Mouse (Mus musculus): Measurements from ENCODE around the gene Nln.

The Nln gene

DNA sequence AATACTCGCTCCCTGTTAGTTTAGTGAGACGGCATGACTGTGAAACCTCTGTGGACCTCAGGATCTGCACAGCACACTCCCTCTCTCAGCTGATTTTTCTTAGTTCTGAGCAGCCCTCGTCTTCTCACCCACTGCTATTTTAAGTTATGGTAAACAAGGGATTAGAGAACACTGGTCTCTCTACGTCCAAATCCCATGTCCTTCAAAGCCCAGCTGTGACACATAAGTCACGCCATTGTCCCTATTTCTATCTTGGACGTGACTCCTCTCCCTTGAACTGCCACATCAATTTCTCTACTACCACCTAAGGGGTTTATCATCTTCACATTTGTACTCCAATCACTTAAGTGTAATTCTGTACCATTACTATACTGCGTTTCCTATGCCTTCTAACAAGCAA is 13.5 kb downstream of the Nln start:
- DNase-seq (ENCODE audit: low spot score) = no peak

DNA sequence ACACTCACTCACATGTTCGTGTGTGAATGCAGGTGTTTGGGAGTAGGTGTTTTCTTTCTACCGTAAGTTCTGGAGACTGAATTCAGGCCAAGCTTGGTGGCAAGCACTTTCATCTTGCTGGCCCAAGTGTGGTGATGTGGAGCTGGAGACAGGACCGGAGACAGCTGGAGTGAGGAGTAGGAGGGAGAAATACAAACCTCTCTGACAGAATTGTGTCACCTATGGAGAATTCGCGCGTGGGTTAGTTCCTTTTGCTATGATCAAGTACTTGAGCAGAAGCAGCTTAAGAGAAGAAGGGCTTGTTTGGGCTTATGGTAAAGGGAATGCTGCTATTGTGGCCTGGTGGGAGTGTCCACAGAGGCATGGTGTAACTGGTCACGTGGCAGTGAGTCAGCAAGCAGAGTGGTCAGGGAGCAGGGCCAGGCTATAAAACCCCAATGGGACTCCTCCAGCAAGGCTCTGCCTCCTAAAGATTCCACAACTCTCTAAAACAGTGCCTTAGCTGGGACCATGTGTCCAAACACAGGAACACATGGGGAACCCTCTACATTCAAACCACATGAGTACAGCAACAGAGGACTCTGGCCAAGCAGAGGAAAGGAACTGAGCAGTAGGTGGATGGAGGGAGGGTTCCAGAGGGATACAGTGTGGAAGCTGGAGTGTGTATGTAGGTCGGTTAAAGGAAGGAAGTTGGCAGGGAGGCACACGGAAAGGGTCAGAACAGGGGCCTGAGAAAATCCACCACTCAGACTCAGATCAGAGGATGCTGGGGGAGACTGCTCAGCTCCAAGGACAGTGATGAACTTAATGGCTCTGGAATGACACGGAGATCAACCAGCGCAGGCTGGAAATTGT is 14.7 kb downstream of the Nln start:
- DNase-seq (ENCODE audit: low spot score) = no peak

DNA sequence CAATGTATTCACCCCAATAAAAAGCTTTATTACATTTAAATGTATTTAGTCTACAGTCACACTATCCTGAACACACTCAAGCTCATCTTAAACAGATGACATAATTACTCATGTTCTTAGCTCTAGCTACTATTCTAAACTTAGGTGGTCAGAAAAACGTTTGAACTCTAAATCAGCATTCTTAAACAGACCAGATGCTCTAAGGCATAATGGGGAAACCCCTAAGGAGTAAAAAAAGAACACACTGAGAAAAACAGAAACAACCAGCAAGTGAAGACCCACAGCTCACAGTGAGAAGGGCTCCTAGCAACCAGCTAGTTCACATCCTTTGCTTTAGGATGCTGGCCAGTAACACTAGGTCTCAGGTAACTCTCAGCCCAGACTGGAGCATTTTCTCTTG is 17.7 kb downstream of the Nln start:
- no peak for DNase-seq (ENCODE audit: low spot score)

DNA sequence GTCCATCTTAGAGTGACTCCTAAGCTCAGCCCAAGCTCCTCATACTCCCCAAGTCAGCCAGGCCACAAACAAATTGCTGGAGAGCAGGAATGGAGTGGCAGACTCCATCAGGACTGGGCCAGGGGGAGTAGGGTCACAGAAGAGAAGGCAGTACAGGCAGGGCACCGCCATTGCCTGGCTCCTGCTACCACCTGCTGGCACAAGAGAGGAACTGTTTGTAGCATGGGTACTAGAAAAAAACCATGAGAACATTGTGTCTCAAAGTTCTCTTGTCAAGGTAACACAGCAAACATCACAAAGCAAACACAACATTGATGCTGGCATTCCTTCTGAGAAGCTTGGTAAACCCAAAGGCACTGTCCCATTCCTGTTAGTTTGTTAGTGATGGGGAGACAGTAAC is 20.0 kb downstream of the Nln start:
- peak; percentile 10 for DNase-seq (ENCODE audit: low spot score)

DNA sequence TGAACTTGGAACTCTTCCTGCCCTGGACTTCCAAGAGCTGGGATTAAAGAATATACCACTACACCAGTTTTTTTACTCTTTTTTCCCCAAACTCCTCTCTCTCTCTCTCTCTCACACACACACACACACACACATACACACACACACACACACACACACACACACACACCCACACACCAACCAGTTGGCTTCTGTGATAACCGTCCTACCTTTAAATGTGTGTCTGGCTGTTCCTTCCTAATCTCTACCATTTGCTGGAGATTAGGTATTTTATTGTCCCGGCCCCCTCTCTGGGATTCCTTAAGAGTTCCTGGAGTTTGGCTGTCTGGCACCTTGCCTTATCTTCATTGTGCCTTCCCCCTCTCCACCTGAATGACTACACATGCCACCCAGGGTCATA is 24.8 kb downstream of the Nln start:
- no peak for DNase-seq (ENCODE audit: low spot score)

DNA sequence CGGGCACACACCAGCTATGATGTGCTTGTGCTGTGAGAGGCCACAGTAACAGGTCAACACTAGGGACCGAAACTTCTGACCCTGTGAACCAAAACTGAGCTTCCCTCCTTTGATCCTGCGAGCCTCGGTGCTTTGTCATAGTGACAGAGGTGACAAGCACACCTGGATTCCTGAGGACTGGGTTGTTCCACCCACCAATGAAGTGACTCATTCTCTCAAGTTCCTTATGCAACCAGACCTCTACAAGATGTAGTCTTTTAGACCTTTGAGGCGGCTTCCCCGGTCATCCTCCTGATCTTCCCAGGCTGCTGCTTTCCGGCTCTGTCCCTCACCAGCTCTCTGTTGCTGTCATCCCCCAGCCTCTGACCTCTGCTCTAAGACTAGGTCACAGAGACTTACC is 26.9 kb downstream of the Nln start:
- no peak for DNase-seq (ENCODE audit: low spot score)

DNA sequence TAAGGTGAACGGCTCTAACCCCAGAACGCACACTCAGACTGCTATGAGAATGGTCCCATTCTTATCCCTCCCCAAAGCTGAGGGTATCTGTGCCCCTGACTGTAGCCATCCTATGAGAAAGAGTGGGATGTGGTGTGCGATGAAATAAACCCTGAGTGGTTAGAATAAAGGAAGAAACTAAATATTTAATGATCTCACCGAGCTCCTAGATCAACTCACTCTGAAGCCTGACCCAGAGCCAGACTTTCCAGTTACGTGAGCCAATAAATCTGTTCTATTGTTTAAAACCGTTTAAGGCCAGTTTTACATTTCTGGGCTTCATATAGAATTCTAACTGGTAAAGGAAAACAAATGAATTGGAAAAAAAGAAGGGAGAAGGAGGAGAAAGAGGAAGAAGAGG is 32.4 kb downstream of the Nln start:
- DNase-seq (ENCODE audit: low spot score) = no peak

DNA sequence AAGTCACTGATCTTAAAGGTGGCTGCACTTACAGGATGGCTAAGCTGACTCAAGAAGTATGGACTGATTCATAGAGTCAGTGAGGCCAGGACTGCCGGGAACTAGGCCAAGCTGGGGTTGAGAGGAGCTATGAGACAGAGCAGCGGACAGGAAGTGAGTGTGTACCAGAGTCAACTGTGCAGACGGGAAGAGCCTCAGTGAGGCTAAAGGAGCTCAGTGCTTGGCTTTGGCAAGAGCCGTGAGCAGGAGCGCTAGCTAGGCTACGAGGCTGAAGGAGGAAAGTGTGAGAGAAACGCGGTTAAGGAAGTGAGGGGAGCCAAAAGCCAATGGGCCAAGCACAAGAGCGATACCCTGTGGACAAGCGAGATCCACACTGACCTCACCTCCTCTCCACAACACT is 34.7 kb downstream of the Nln start:
- DNase-seq (ENCODE audit: low spot score) = no peak

DNA sequence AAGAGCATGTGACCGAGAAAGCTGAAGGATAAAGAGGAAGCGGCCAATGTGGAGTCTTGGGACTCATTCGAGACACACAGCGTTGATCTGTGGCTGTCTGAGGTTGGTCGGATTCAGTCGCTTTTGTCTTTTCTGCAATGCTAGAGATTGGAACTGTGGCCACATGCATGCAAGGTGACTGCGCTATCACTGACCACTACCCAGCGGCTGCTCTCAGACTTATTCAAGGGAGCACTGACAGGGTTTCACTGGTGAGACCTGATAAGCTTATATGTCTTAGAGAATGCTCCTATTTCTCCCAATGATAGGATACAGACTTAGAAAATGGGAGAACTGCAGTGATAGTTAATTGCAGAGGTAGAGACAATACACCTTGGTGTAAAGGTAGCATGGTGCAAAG is 35.2 kb downstream of the Nln start:
- no peak for DNase-seq (ENCODE audit: low spot score)

DNA sequence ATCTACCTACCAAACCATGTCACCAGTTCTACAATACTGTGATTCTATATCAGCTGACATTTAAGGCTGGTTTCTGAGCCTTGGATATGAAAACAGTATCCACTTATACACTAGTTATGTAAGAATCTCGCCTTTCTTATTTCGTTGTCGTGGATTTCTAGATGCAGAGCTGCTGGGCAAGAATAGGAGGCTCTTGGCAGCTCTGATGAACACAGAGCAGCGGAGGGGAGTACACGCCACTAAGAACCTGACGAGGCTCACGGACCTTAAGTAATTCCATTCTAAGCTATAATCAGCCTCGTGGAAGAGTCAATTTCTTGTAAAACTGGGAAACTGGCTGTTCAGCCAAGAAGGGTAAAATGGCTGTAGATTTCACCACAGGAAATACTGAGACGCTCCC is 37.1 kb downstream of the Nln start:
- DNase-seq (ENCODE audit: low spot score) = no peak

DNA sequence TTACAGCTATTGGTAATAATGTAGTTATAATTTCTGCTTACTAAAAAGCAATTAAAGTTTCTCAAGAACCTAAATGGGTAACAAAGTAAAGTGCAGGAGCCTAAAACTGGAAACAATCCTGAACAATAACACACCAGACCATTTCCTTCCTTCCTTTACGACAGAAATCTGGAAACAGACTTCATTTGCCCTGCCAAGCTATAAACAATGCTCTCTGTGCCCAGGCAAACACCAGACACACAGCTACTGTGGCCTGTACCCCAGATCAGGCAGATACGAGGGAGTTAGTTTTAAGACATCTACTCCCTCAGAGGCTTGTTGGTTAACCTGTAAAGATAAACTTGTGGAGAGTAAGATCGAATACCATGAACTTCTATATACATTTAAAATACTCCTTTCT is 38.7 kb downstream of the Nln start:
- DNase-seq (ENCODE audit: low spot score) = no peak

DNA sequence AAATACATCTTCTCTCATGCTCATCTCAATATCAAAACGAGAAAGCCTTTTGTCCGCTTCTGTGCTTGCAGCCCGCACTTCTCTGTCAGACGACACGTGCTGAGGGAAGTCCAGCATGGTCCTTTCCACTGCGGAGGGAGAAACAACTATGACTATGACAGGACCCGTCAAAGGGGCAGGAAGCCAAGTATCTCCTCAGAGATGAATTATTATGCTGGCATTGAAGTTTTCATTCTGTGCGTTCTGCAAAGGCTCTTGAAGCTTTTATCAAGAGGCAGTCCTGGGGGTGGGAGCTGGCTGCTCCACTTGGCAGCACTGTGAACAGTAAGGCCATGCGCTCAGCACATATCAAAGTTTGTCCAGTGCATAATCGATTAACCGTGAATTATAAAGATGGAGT is 40.2 kb downstream of the Nln start:
- no peak for DNase-seq (ENCODE audit: low spot score)

DNA sequence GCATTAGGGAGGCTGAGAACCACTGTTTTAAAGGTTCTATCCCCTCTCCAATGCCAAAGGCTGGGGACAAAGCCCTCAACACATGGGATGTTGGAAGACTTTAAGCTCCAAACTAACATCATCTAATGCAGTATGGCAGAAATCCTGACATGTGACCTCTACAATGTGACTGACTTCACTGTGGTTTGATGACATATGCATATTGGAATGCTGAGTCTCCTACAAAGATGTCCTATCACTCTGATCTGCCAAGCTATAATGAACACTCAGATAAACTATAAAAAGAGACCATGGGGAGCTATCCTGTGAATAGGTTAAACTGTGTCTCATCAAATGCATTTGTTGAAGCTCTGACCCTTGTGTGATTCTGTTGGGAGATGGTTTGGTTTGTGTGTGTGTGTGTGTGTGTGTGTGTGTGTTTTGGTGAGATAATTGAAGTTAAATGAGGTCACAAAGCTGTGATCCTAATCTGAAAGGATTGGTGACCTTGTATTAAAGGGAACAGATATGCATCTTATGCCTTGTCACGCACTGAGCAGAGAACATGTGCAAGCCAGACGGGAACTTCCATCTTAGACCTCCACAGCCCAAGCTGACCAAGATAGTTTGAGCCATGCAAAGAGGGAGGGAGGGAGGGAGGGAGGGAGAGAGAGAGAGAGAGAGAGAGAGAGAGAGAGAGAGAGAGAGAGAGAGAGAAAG is 43.6 kb downstream of the Nln start:
- no peak for DNase-seq (ENCODE audit: low spot score)

DNA sequence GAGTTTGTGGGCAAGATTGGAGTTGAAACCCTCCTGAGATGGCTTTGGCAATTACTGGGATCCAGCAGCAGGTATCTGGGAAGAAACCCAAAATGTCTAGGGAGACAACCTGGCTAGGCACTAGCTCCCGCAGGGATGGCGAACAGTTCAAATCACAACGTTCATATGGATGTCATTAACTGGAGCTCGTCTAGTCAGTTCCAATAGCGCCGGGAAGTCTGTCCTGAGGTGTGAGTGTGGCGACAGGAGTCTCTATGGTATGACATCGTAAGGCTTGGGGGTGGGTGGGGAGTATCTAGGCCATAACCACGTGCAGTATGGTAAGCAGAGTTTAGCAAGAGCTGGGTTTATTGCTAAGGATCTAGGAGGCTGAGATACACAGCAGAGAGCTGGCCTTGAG is 46.4 kb downstream of the Nln start:
- no peak for DNase-seq (ENCODE audit: low spot score)

DNA sequence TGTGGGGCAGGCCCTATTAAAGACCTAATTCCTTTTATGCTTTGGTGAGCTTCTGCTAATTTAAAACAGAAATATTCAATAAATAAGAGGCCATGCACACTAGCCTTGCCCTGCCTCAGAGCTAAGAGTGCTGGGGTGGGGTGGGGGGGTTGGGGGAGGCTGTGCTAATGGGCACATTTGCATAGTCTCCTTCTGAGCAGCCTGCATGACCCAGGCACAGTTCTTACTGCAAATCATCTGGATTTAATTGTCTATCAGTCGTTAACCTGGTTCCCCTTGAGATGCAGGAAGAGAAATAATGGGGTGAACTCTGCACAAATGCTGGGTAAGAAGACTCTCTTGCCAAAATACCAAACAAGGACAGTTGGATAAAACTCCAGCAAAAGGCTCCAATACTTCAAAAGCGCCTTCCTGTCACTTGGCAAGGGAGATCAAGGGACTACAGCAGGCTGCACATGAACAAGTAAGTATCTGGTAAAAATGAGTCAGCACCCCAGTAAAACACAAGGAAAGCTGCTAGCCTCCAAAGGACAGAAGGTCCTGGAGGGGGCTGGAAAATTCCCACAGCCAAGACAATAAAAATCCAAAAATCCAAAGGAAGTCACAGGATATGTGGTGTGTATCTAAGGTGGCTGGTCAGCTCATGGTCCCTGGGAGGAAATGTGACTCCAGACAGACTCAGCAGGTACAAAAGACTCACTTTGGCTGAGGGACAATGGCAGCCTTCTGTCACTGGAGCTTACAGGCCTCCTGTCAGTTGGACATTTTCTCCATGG is 47.3 kb downstream of the Nln start:
- no peak for DNase-seq (ENCODE audit: low spot score)

DNA sequence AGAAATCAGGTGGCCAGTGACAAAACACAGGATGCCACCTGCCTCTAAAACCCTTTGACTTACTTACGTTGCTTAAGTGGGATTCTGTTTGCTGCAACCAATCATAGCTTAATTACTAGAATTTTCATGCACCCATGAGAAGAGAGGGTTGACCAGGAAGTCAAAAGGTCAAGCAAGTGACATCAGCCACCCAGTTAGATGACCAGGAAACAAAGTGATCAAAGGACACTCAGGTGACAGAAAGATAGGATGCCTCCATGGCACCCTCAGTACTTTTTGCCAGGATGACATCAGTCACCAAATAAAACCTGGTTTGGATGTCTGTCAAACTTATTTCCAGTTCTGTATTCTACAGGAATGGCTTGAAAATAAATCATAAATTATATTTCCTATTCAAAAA is 49.2 kb downstream of the Nln start:
- DNase-seq (ENCODE audit: low spot score) = no peak

DNA sequence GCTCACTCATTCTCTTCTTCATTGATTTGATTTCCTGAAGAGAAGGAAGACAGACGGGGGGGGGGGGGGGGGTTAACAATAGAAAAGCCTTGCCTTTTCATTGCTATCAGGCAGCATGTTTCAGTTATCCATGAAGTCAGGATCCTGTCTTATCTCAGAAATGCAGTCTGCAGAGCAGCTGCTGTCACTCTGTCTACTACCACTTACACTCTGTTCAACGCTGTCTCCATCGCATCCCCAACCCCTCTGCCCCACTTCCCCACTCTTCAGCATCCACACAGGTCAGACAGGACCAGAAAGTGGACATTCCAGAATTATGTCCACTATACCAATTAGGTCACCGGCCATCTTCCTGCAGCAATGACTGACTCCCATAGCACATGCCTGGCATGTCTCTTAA is 49.9 kb downstream of the Nln start:
- DNase-seq (ENCODE audit: low spot score) = no peak

DNA sequence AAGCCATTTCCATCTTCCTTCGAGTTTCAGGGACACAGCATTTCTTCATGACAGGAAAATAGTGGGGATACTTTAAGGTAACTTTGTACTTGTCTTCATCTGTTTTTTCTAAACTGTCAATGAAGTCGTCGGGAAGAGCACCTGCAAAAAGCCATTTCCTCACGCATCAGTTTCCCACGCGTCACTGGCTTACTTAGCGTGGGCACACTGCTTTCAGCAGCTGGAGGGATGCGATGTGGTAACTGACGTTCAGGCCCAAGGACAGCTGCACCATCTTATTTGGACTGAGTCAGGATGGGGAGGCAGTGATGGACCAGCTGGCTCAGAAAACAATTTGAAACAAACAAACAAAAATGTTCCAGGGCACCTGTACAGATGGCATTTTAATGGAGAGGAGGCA is 50.7 kb downstream of the Nln start:
- no peak for DNase-seq (ENCODE audit: low spot score)

DNA sequence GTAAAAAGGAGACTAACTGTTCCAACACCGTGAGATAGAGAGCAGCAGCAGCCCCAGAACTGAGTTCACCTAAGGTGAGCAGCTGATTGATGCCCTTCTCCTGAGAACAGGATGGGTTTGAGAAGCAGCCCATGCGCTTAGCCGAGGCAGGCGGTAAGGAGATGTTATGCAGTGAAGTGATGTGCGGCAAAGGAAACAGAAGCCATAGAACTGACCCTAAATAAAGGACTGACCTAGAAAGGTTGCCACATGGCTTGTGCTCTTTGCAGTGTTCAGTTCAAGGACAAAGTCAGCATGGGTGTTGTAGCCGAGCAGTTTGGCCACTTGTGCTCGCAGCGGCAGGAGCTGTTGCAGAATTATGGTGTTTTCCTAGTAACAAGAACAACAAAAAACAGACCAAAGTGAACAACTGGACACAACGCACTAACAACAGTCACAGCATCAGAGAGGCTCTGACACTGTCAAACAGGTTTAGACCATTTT is 57.1 kb downstream of the Nln start:
- no peak for DNase-seq (ENCODE audit: low spot score)

DNA sequence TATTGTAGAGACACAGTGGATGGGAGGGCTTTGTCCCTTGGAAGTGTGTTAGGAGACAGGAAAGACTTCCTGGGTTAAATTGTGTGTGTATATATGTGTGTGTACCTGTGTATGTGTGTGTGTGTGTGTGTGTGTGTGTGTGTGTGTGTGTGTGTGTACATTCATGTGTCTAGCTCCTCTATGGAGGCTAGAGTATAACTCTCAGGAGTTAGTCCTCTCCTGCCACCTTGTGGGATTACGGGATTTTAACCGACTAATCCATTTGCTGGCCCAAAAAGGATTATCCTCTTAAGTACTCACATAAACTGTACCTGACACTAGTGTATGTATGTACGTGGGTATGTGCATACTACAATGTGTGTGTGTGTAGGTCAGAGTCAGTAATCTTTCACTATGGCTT is 60.6 kb downstream of the Nln start:
- no peak for DNase-seq (ENCODE audit: low spot score)

DNA sequence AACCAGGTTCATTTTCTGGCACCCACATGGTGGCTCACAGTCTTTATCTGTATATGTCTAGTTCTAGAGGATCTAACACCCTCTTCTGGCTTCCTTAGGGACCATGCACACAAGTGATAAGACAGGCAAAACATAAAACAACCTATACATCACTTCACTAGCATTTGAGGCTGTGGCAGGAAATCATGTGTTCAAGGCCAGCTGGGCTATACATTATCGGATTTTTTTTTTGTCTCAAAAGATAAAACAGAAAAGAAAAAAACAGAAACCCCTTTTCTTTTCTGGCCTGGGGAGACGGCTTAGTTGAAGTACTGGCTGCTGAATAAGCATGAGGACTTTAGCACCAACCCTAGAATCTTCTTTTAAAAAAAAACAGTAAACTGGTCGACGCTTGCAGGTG is 64.3 kb downstream of the Nln start:
- no peak for DNase-seq (ENCODE audit: low spot score)

DNA sequence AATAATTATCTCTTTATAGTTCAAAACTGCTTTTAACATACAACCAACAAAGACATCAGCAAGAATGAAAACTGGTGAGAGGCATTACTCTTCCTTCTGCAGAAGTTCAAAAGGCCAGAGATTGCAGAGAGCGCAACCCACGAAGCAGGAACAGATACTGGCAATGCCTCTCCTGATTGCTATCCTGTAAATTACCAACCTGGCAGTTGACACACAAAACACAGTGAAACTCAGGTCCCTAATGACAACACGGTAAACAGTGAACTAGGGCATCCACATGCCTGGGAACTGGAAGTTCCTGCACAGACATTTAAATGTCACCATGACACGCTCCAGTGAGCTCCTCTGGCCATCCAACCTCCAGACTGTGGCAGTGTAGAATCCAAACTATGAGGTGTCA is 65.1 kb downstream of the Nln start:
- DNase-seq (ENCODE audit: low spot score) = no peak

DNA sequence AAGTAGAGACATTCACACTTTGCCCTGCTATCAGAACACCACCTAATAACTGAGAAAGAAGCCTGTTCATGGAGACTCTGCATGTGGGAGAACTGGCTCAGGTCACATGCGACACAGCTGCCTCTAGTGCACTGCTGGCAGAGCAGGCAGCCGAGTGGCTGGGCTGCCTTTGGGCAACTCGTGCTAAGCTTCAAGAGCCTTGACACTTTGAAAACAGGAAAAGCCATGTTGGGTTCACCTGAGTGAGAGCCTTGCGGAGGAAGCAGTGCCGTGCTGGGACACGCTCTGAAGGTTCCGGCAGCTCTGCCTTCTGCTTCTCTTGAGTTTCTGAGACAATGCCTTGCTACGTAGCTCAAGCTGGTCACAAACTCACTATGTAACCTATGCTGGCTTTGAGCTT is 66.7 kb downstream of the Nln start:
- DNase-seq (ENCODE audit: low spot score) = peak; percentile 24
